Mouse (Mus musculus): Measurements from ENCODE around the gene Olfr11. TPM values are rescaled to one million over a fixed set of nuclear protein-coding genes. Genes with fewer than 3 reads are reported as not detected.

Olfr11 gene
- not detected for total RNA-seq (2022)

- no peak for DNase-seq (ENCODE audit: low spot score in 2 of 2)
Observed at GRCm38 (mm10) chr13:21642418-21642817, at the start of gene Olfr11. TSS of gene Olfr11 (minus strand) at chr13:21642518.

- no peak for DNase-seq (ENCODE audit: low spot score in 2 of 2)
Observed at GRCm38 (mm10) chr13:21677305-21677704, 35.0 kb upstream of the Olfr11 start, which contains the start of gene Olfr1360. TSS of gene Olfr1360 (minus strand) at chr13:21677405.

- DNase-seq (ENCODE audit: low spot score in 2 of 2), result no peak
Observed at GRCm38 (mm10) chr13:21663286-21663685, 21.0 kb upstream of the Olfr11 start, which contains the start of gene Olfr1361. TSS of gene Olfr1361 (minus strand) at chr13:21663386.

GRCm38 (mm10) chr13:21613922-21614321, 28.4 kb downstream of the Olfr11 start, which contains the start of gene Olfr1362:
TSS of gene Olfr1362 (minus strand) at chr13:21614022.
- no peak for DNase-seq (ENCODE audit: low spot score in 2 of 2)

GRCm38 (mm10) chr13:21591618-21592017, 50.7 kb downstream of the Olfr11 start:
- no peak for DNase-seq (ENCODE audit: low spot score in 2 of 2)

Other genes starting within 250 kb of the Olfr11 start
- 10 to 100 TPM; 11.5 to 13.3 (median 12.1) TPM for gene Zkscan3, start 239.8 kb downstream of the Olfr11 start, total RNA-seq (2022)
- under 1 TPM in 3 of 4 experiments, not detected in 1; 0.36 to 0.53 (median 0.46) TPM for gene Pgbd1, start 201.5 kb downstream of the Olfr11 start, total RNA-seq (2022)
- 10 to 100 TPM; 12.9 to 15.9 (median 14.5) TPM for gene Zscan26, start 188.8 kb downstream of the Olfr11 start, total RNA-seq (2022)
- under 1 TPM in 3 of 4 experiments, not detected in 1; 0.19 to 0.22 (median 0.20) TPM for gene Nkapl, start 174.0 kb downstream of the Olfr11 start, total RNA-seq (2022)
- 1 to 10 TPM in 1 of 4 experiments, under 1 TPM in 3; 0.27 to 1.1 (median 0.43) TPM for gene Zkscan4, start 163.6 kb downstream of the Olfr11 start, total RNA-seq (2022)
- gene Gm10065, start 163.1 kb downstream of the Olfr11 start, total RNA-seq (2022), result not detected
- gene AK157302, start 147.3 kb downstream of the Olfr11 start, total RNA-seq (2022), result 10 to 100 TPM; 20.3 to 26.8 (median 22.2) TPM
- 100 to 1,000 TPM in 1 of 4 experiments, 10 to 100 TPM in 3; 74.4 to 112 (median 87.3) TPM for gene Gm11273, start 141.1 kb downstream of the Olfr11 start, total RNA-seq (2022)
- gene Zkscan8, start 111.4 kb downstream of the Olfr11 start, total RNA-seq (2022), result 1 to 10 TPM; 4.6 to 9.3 (median 7.2) TPM
- gene Olfr1366, start 99.7 kb downstream of the Olfr11 start, total RNA-seq (2022), result not detected
- gene Olfr1535, start 82.6 kb downstream of the Olfr11 start, total RNA-seq (2022), result not detected
- gene Olfr1364, start 60.8 kb downstream of the Olfr11 start, total RNA-seq (2022), result not detected
- not detected for gene Olfr1362, start 28.5 kb downstream of the Olfr11 start, total RNA-seq (2022)
- gene Olfr1361, start 20.9 kb upstream of the Olfr11 start, total RNA-seq (2022), result not detected
- gene Olfr1360, start 34.9 kb upstream of the Olfr11 start, total RNA-seq (2022), result not detected
- not detected for gene Olfr1359, start 55.6 kb upstream of the Olfr11 start, total RNA-seq (2022)
- 1 to 10 TPM in 3 of 4 experiments, under 1 TPM in 1; 0.99 to 6.6 (median 3.4) TPM for gene Hist1h2bl, start 73.6 kb upstream of the Olfr11 start, total RNA-seq (2022)
- gene Hist1h2ai, start 73.9 kb upstream of the Olfr11 start, total RNA-seq (2022), result 1 to 10 TPM in 3 of 4 experiments, not detected in 1; 1.8 to 3.3 (median 2.6) TPM
- gene Hist1h3h, start 75.1 kb upstream of the Olfr11 start, total RNA-seq (2022), result not detected
- not detected for gene Hist1h2bm, start 79.5 kb upstream of the Olfr11 start, total RNA-seq (2022)
- gene Hist1h4j, start 92.5 kb upstream of the Olfr11 start, total RNA-seq (2022), result 1 to 10 TPM in 1 of 4 experiments, under 1 TPM in 2, not detected in 1; 0.67 to 1.6 (median 0.90) TPM
- gene Hist1h4k, start 108.0 kb upstream of the Olfr11 start, total RNA-seq (2022), result 10 to 100 TPM in 1 of 4 experiments, 1 to 10 TPM in 3; 5.0 to 10.8 (median 6.7) TPM
- not detected for gene Hist1h2ak, start 111.3 kb upstream of the Olfr11 start, total RNA-seq (2022)
- 1 to 10 TPM in 2 of 4 experiments, not detected in 2; 1.5 to 1.8 TPM for gene Hist1h2bn, start 111.6 kb upstream of the Olfr11 start, total RNA-seq (2022)
- gene Hist1h1b, start 138.1 kb upstream of the Olfr11 start, total RNA-seq (2022), result 1 to 10 TPM in 1 of 4 experiments, under 1 TPM in 2, not detected in 1; 0.40 to 1.2 (median 0.70) TPM
- gene Hist1h3i, start 140.9 kb upstream of the Olfr11 start, total RNA-seq (2022), result 10 to 100 TPM in 3 of 4 experiments, 1 to 10 TPM in 1; 9.4 to 19.6 (median 16.7) TPM
- gene Hist1h2an, start 144.7 kb upstream of the Olfr11 start, total RNA-seq (2022), result not detected
- gene Hist1h2bp, start 144.9 kb upstream of the Olfr11 start, total RNA-seq (2022), result 1 to 10 TPM in 1 of 4 experiments, under 1 TPM in 1, not detected in 2; 0.73 to 2.1 TPM
- 10 to 100 TPM; 13.3 to 26.7 (median 21.1) TPM for gene Hist1h2bq, start 167.7 kb upstream of the Olfr11 start, total RNA-seq (2022)
- gene Hist1h2ao, start 167.9 kb upstream of the Olfr11 start, total RNA-seq (2022), result 1 to 10 TPM in 1 of 4 experiments, not detected in 3; 3.4 TPM
- 10 to 100 TPM; 49.7 to 72.4 (median 56.2) TPM for gene Hist1h4m, start 169.2 kb upstream of the Olfr11 start, total RNA-seq (2022)
- gene Hist1h4n, start 189.7 kb upstream of the Olfr11 start, total RNA-seq (2022), result 10 to 100 TPM in 1 of 4 experiments, 1 to 10 TPM in 1, not detected in 2; 9.2 to 18.0 TPM
- 1 to 10 TPM in 2 of 4 experiments, not detected in 2; 1.4 to 2.6 TPM for gene Hist1h2ap, start 191.0 kb upstream of the Olfr11 start, total RNA-seq (2022)
- gene Hist1h2br, start 191.2 kb upstream of the Olfr11 start, total RNA-seq (2022), result 10 to 100 TPM; 13.3 to 26.6 (median 21.0) TPM

All from gastrocnemius, adult 8-10 months (tissue).